Mouse (Mus musculus): Measurements from ENCODE around the gene Stk32b.

The Stk32b gene

GRCm38 (mm10) chr5:37512479-37512878 is 204.5 kb downstream of the Stk32b start:
- DNase-seq (ENCODE audit: low read depth), result no peak

DNA sequence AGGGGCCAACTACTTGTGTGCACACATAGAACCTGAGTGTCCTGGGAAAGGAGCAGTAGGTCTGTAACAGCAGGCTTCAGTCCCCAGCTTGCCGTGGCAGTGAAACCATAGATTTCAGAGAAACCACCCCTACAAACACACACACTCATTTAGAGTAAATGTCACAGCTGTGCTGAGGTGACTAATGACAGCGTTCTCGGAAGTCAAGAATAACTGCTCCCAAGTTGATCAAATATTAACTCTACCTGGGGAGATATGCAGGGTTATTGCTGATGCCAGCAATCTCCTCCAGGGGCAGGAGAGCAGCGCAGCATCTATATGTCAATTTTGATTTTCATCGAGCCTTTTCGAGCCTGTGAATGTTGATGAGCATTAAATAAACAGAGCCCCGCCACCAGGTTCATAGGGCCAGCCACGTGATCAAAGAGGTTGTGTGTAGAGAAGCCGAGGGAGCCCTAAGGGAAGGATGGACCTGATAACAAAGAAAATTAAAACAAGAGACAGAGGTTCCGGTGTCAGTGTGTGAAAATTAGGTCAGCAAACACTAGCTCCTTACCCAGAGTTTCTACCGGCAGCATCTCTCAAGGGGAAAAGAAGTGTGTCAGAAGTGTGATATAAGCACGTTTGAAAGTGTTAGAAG is 210.0 kb downstream of the Stk32b start:
- DNase-seq (ENCODE audit: low read depth), result no peak

DNA sequence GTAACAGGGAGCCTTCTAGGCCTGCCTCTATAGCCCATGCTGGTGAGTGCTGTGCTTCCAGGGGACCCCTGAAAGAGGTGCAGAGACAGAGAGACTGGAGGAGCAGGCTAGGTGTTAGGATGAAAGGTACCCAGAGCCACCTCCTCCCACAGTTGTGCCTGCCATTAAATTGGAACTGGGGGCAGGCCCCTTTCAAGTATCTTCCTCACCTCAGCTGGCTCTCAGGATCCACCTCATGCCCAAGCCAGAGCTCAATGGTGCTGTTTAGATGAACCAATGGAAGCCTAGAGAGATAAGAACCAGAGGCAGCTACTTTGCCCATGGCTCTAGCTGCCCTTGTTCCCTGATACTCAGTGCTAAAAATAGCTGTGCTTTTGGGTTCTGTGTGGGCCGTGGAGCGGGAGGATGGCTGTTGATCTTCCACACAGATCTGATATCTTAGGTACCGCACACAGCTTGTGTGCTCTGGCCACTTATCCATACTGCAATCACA is 221.9 kb downstream of the Stk32b start:
- DNase-seq (ENCODE audit: low read depth), result no peak

- DNase-seq (ENCODE audit: low read depth), result no peak
Observed at GRCm38 (mm10) chr5:37472025-37472608, 244.9 kb downstream of the Stk32b start.

GRCm38 (mm10) chr5:37471584-37471983 is 245.4 kb downstream of the Stk32b start:
- DNase-seq (ENCODE audit: low read depth), result no peak

DNA sequence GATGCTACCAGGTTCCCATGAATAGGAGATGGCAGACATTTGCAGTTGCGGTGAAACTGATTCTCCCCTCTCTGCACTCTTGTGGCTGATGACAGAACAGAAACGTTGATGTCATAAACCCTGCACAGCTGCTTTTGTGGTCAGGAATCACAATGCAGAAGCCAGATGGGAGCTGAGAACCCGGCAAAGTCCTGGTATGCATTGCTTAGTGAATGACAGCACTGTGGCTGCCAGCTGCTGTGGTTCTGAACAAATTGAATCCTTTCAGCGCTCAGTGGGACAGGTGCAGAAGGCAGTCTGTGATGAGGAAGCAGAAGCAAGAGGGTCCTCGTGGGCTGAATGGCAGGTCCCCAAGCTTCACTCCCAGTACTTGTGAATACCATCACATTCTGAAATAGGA is 247.9 kb downstream of the Stk32b start:
- DNase-seq (ENCODE audit: low read depth), result no peak

GRCm38 (mm10) chr5:37467646-37468045 is 249.3 kb downstream of the Stk32b start:
- no peak for DNase-seq (ENCODE audit: low read depth)

DNA sequence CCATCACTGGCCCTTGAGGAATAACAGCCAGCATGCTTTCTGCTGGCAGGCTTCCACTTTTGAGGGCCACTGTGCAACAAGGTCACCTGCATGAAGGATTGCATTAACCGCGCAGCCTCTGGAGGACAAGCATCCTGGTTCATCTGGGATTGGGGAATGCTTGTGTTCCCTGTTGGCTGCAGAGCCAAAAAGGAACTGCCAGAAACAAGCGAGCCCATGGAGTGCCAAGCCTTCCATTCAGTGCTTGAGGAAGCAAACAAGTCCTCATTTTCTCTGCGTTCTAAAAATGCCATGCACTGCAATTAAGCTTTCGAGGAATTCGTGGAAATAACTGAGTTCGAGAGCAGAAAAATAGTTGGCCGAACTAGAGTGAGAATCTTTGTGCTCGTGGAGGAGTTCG is 251.5 kb downstream of the Stk32b start:
- no peak for DNase-seq (ENCODE audit: low read depth)

- DNase-seq (ENCODE audit: low read depth), result no peak
Observed at GRCm38 (mm10) chr5:37458236-37458635, 258.7 kb downstream of the Stk32b start.

GRCm38 (mm10) chr5:37457831-37458230 is 259.1 kb downstream of the Stk32b start:
- no peak for DNase-seq (ENCODE audit: low read depth)

GRCm38 (mm10) chr5:37457191-37457590 is 259.8 kb downstream of the Stk32b start:
- DNase-seq (ENCODE audit: low read depth), result no peak

- no peak for DNase-seq (ENCODE audit: low read depth)
Observed at GRCm38 (mm10) chr5:37456590-37456989, 260.4 kb downstream of the Stk32b start.

- no peak for DNase-seq (ENCODE audit: low read depth)
Observed at GRCm38 (mm10) chr5:37447546-37447945, 269.4 kb downstream of the Stk32b start.

- no peak for DNase-seq (ENCODE audit: low read depth)
Observed at GRCm38 (mm10) chr5:37442767-37443166, 274.2 kb downstream of the Stk32b start.

DNA sequence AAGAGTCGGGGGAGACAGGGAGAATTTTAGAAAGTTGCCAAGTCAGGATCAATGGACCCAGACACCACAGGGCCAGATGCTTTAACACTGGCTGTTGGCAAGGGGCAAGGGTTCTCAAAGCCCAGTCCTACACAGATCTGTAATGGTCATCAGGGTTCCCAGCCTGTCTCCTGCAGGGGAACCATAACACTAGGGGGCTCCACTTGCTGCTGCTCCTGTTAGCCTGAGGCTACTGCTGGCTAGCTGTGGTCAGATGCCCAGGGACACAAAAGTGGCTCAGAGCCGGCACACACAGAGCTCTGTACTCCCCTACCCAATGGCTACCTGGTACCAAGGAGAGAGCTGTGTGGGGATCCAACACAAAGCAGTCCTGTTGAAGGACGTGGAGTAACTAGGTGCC is 281.6 kb downstream of the Stk32b start:
- DNase-seq (ENCODE audit: low read depth), result no peak

- DNase-seq (ENCODE audit: low read depth), result no peak
Observed at GRCm38 (mm10) chr5:37427210-37427609, 289.8 kb downstream of the Stk32b start.

- DNase-seq (ENCODE audit: low read depth), result no peak
Observed at GRCm38 (mm10) chr5:37419028-37419427, 297.9 kb downstream of the Stk32b start.

All from naive thymus-derived CD4-positive, alpha-beta T cell, adult 2 months (primary cell).